Mouse (Mus musculus): ENCODE data around the gene Loxl3. TPM values are rescaled to one million over a fixed set of nuclear protein-coding genes. Genes with fewer than 3 reads are reported as not detected.

Loxl3 gene
- polyA plus RNA-seq, 1 experiment from 2014 or later, result 4.9 TPM

GRCm38 (mm10) chr6:83014482-83015466, 19.2 kb upstream of the Loxl3 start:
- H3K9me3 ChIP-seq (ENCODE audit: control insufficient read depth, low read length), result no peaks in the 10 kb centered on the region
- no peak overlapping the region for H3K4me2 ChIP-seq (replicated peaks)
- no peaks in the 10 kb centered on the region for H3K36me3 ChIP-seq (replicated peaks; ENCODE audit: control insufficient read depth, insufficient read depth)
- WGBS, result 80% methylated on average over 12 of the region's 12 CpGs
- H3K9ac ChIP-seq, result no peak overlapping the region
- no peak for ATAC-seq (ENCODE audit: low FRiP score)
- no peaks in the 10 kb centered on the region for H3K27me3 ChIP-seq (ENCODE audit: control insufficient read depth, insufficient read depth, low read length)
- H3K4me3 ChIP-seq (replicated peaks; ENCODE audit: low read length), result no peak overlapping the region
- H3K27ac ChIP-seq, result no peak overlapping the region
- no peaks in the 10 kb centered on the region for H3K4me1 ChIP-seq (replicated peaks; ENCODE audit: control insufficient read depth, insufficient read depth, low read length)
- DNase-seq (ENCODE audit: low spot score), result no peak

GRCm38 (mm10) chr6:83015749-83016148, 18.2 kb upstream of the Loxl3 start:
- DNase-seq (ENCODE audit: low spot score), result no peak
- no peaks in the 10 kb centered on the region for H3K4me1 ChIP-seq (replicated peaks; ENCODE audit: control insufficient read depth, insufficient read depth, low read length)
- ATAC-seq (ENCODE audit: low FRiP score), result no peak
- H3K4me3 ChIP-seq (replicated peaks; ENCODE audit: low read length), result no peak overlapping the region
- no peaks in the 10 kb centered on the region for H3K9me3 ChIP-seq (ENCODE audit: control insufficient read depth, low read length)
- no peak overlapping the region for H3K27ac ChIP-seq
- WGBS, result 90% methylated on average over 2 of the region's 2 CpGs
- no peak overlapping the region for H3K4me2 ChIP-seq (replicated peaks)
- no peaks in the 10 kb centered on the region for H3K27me3 ChIP-seq (ENCODE audit: control insufficient read depth, insufficient read depth, low read length)
- no peak overlapping the region for H3K9ac ChIP-seq
- no peaks in the 10 kb centered on the region for H3K36me3 ChIP-seq (replicated peaks; ENCODE audit: control insufficient read depth, insufficient read depth)

- no peaks in the 10 kb centered on the region for H3K36me3 ChIP-seq (replicated peaks; ENCODE audit: control insufficient read depth, insufficient read depth)
- H3K9ac ChIP-seq, result no peak overlapping the region
- H3K9me3 ChIP-seq (ENCODE audit: control insufficient read depth, low read length), result no peaks in the 10 kb centered on the region
- H3K4me3 ChIP-seq (replicated peaks; ENCODE audit: low read length), result no peak overlapping the region
- 77% methylated on average over 3 of the region's 3 CpGs for WGBS
- H3K27ac ChIP-seq, result no peak overlapping the region
- DNase-seq (ENCODE audit: low spot score) (no peak), ATAC-seq (ENCODE audit: low FRiP score) (no peak)
- H3K4me1 ChIP-seq (replicated peaks; ENCODE audit: control insufficient read depth, insufficient read depth, low read length), result no peaks in the 10 kb centered on the region
- H3K27me3 ChIP-seq (ENCODE audit: control insufficient read depth, insufficient read depth, low read length), result no peaks in the 10 kb centered on the region; the same call in 1 of the 2 replicates
- H3K4me2 ChIP-seq (replicated peaks), result no peak overlapping the region
These were observed 16.8 kb upstream of the Loxl3 start for GRCm38 (mm10) chr6:83017190-83017589.

- Histone ChIP-seq H3K9ac (no peak overlapping the region), H3K4me3 (replicated peaks; ENCODE audit: low read length) (no peak overlapping the region), H3K27me3 (ENCODE audit: control insufficient read depth, insufficient read depth, low read length) (no peaks in the 10 kb centered on the region; the same call in 1 of the 2 replicates), H3K9me3 (ENCODE audit: control insufficient read depth, low read length) (no peaks in the 10 kb centered on the region), H3K27ac (no peak overlapping the region), H3K36me3 (replicated peaks; ENCODE audit: control insufficient read depth, insufficient read depth) (no peaks in the 10 kb centered on the region), H3K4me2 (replicated peaks) (no peak overlapping the region), H3K4me1 (replicated peaks; ENCODE audit: control insufficient read depth, insufficient read depth, low read length) (no peaks in the 10 kb centered on the region)
- ATAC-seq (ENCODE audit: low FRiP score) (no peak), DNase-seq (ENCODE audit: low spot score) (no peak)
- 67% methylated on average over 3 of the region's 3 CpGs for WGBS
These were observed 14.9 kb upstream of the Loxl3 start for GRCm38 (mm10) chr6:83019044-83019443.

- ATAC-seq (ENCODE audit: low FRiP score) (no peak), DNase-seq (ENCODE audit: low spot score) (no peak)
- H3K36me3 ChIP-seq (replicated peaks; ENCODE audit: control insufficient read depth, insufficient read depth), result no peaks in the 10 kb centered on the region
- no peak overlapping the region for H3K27ac ChIP-seq
- H3K4me1 ChIP-seq (replicated peaks; ENCODE audit: control insufficient read depth, insufficient read depth, low read length), result no peaks in the 10 kb centered on the region
- no peaks in the 10 kb centered on the region for H3K9me3 ChIP-seq (ENCODE audit: control insufficient read depth, low read length)
- no peak overlapping the region for H3K9ac ChIP-seq
- H3K4me3 ChIP-seq (replicated peaks; ENCODE audit: low read length), result no peak overlapping the region
- H3K27me3 ChIP-seq (ENCODE audit: control insufficient read depth, insufficient read depth, low read length), result no peaks in the 10 kb centered on the region; the same call in 1 of the 2 replicates
- no peak overlapping the region for H3K4me2 ChIP-seq (replicated peaks)
- WGBS, result 89% methylated on average over 6 of the region's 6 CpGs
These were observed 13.9 kb upstream of the Loxl3 start for GRCm38 (mm10) chr6:83020121-83020520.

- Histone ChIP-seq H3K27ac (no peak overlapping the region), H3K9me3 (ENCODE audit: control insufficient read depth, low read length) (no peaks in the 10 kb centered on the region), H3K4me1 (replicated peaks; ENCODE audit: control insufficient read depth, insufficient read depth, low read length) (no peaks in the 10 kb centered on the region), H3K27me3 (ENCODE audit: control insufficient read depth, insufficient read depth, low read length) (no peaks in the 10 kb centered on the region; the same call in 1 of the 2 replicates), H3K4me3 (replicated peaks; ENCODE audit: low read length) (no peak overlapping the region), H3K9ac (no peak overlapping the region), H3K36me3 (replicated peaks; ENCODE audit: control insufficient read depth, insufficient read depth) (no peaks in the 10 kb centered on the region), H3K4me2 (replicated peaks) (no peak overlapping the region)
- WGBS, result 89% methylated on average over 4 of the region's 4 CpGs
- no peak for ATAC-seq (ENCODE audit: low FRiP score)
- no peak for DNase-seq (ENCODE audit: low spot score)
These were observed 13.0 kb upstream of the Loxl3 start for GRCm38 (mm10) chr6:83020836-83021593.

- Histone ChIP-seq H3K4me3 (replicated peaks; ENCODE audit: low read length) (no peak overlapping the region), H3K4me1 (replicated peaks; ENCODE audit: control insufficient read depth, insufficient read depth, low read length) (no peaks in the 10 kb centered on the region), H3K36me3 (replicated peaks; ENCODE audit: control insufficient read depth, insufficient read depth) (no peaks in the 10 kb centered on the region), H3K9me3 (ENCODE audit: control insufficient read depth, low read length) (no peaks in the 10 kb centered on the region), H3K4me2 (replicated peaks) (no peak overlapping the region), H3K9ac (no peak overlapping the region), H3K27me3 (ENCODE audit: control insufficient read depth, insufficient read depth, low read length) (no peaks in the 10 kb centered on the region; the same call in 1 of the 2 replicates), H3K27ac (no peak overlapping the region)
- WGBS, result 90% methylated on average over 9 of the region's 9 CpGs
- ATAC-seq (ENCODE audit: low FRiP score) (no peak), DNase-seq (ENCODE audit: low spot score) (no peak)
These were observed 11.0 kb upstream of the Loxl3 start for GRCm38 (mm10) chr6:83023008-83023407.

GRCm38 (mm10) chr6:83023786-83024185, 10.2 kb upstream of the Loxl3 start:
- 96% methylated on average over 2 of the region's 2 CpGs for WGBS
- Histone ChIP-seq H3K27ac (no peak overlapping the region), H3K4me3 (replicated peaks; ENCODE audit: low read length) (no peak overlapping the region), H3K36me3 (replicated peaks; ENCODE audit: control insufficient read depth, insufficient read depth) (no peaks in the 10 kb centered on the region), H3K9ac (no peak overlapping the region), H3K9me3 (ENCODE audit: control insufficient read depth, low read length) (no peaks in the 10 kb centered on the region), H3K27me3 (ENCODE audit: control insufficient read depth, insufficient read depth, low read length) (no peaks in the 10 kb centered on the region; the same call in 1 of the 2 replicates), H3K4me2 (replicated peaks) (no peak overlapping the region), H3K4me1 (replicated peaks; ENCODE audit: control insufficient read depth, insufficient read depth, low read length) (no peaks in the 10 kb centered on the region)
- ATAC-seq (ENCODE audit: low FRiP score), result no peak
- DNase-seq (ENCODE audit: low spot score), result no peak

- no peak overlapping the region for H3K4me3 ChIP-seq (replicated peaks; ENCODE audit: low read length)
- H3K27ac ChIP-seq, result no peak overlapping the region
- no peak overlapping the region for H3K9ac ChIP-seq
- no peaks in the 10 kb centered on the region for H3K4me1 ChIP-seq (replicated peaks; ENCODE audit: control insufficient read depth, insufficient read depth, low read length)
- ATAC-seq (ENCODE audit: low FRiP score), result no peak
- no peaks in the 10 kb centered on the region for H3K9me3 ChIP-seq (ENCODE audit: control insufficient read depth, low read length)
- WGBS, result 71% methylated on average over 4 of the region's 4 CpGs
- DNase-seq (ENCODE audit: low spot score), result no peak
- no peak overlapping the region for H3K4me2 ChIP-seq (replicated peaks)
- peaks cover 4% of the 10 kb centered on the region; the same call in 1 of the 2 replicates for H3K27me3 ChIP-seq (ENCODE audit: control insufficient read depth, insufficient read depth, low read length)
- H3K36me3 ChIP-seq (replicated peaks; ENCODE audit: control insufficient read depth, insufficient read depth), result no peaks in the 10 kb centered on the region
These were observed 9.6 kb upstream of the Loxl3 start for GRCm38 (mm10) chr6:83024421-83024820.

All from hindbrain, embryonic 14.5 days (tissue).